Mouse (Mus musculus) limb, embryonic 10.5 days (tissue): ENCODE measurements at regions not wholly inside any gene's neighbourhood (a gene's known extent, or its start where the extent isn't known, plus 50 kb on each side); places are given as distances from the start of the nearest gene placed in this dataset.

Experiments
- DNase-seq: peaks from one replicate; pipeline ENCODE4 v3.0.0-alpha.2; 2017; ENCODE audit warnings: low spot score
- H3K27ac ChIP-seq: fragments of 300-500 bp; sonication (generic); 2 replicates; pipeline ENCODE4 v1.5.1; 2016; ENCODE audit warnings: mild to moderate bottlenecking
- H3K27me3 ChIP-seq: fragments of 300-500 bp; sonication (generic); 2 replicates; pipeline ENCODE4 v1.6.1; 2016; ENCODE audit warnings: low read depth, mild to moderate bottlenecking; ENCODE audit not compliant: poor library complexity, severe bottlenecking
- H3K36me3 ChIP-seq: fragments of 300-500 bp; sonication (generic); 2 replicates; pipeline ENCODE4 v1.6.1; 2016; ENCODE audit warnings: mild to moderate bottlenecking, moderate library complexity
- H3K4me1 ChIP-seq: fragments of 300-500 bp; sonication (generic); 2 replicates; pipeline ENCODE4 v1.6.1; 2016
- H3K4me3 ChIP-seq: fragments of 300-500 bp; sonication (generic); 2 replicates; pipeline ENCODE4 v1.5.1; 2016; ENCODE audit warnings: mild to moderate bottlenecking, moderate library complexity
- H3K9me3 ChIP-seq: fragments of 300-500 bp; sonication (generic); replicated peaks from 2 replicates; pipeline ENCODE4 v1.6.1; 2016; ENCODE audit warnings: mild to moderate bottlenecking
- WGBS: fragments of 180-500 bp; shearing (Covaris S2); methylation state at CpG from one replicate; pipeline ENCODE4 v1.1.7; 2016; 5-methylcytosine and 5-hydroxymethylcytosine counted together

DNA sequence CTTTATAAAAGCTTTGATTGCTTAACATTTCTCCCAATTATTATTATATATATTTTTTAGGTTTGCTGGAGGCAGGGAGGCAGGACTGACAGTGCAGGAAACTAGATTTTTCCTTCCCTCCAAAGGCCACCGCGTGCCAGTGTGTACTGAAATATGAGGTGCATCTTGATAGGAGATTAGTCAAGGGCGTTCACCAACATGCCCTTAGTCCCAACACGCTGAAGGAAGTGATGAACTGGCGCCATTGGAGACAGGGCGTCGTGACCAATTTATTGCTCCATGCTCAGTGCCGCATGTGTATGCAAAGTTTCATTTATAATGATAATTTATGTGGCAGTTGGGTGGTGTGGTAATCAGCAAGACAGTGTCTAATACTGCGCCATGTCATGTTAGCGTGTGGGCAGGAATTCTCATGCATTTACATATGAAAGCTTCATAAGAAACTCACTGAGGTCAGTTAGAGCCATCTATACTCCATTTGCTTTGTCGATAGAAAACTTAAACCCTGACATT is 66.2 kb downstream of the Isl1 start:
- Histone ChIP-seq H3K9me3 (no peaks in the 10 kb centered on the region), H3K27me3 (no peaks in the 10 kb centered on the region), H3K27ac (no peak overlapping the region), H3K36me3 (no peaks in the 10 kb centered on the region), H3K4me3 (no peak overlapping the region), H3K4me1 (no peaks in the 10 kb centered on the region)
- 86% methylated on average over 11 of the region's 11 CpGs for WGBS
- DNase-seq: no peak

DNA sequence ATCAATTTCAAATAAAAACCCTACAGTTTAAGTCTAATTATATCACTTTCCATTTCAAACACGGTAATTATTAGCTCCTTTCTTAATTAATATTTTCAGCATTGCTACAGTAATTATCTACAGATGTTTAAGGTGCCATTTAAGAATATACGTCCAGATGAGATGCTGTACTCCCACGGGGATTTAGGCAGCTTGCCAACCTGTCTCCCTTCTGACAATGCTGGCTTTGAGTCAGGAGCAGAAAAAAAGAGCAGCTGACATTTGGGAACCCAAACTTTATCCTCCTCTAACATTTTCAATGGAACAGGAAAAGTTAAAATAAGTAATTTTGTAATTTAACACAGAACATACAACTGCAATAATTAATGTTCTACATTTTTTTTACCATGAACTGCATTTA is 94.4 kb downstream of the Isl1 start:
- no peak for DNase-seq
- H3K4me3 ChIP-seq: no peak overlapping the region
- H3K27ac ChIP-seq: no peak overlapping the region
- no peaks in the 10 kb centered on the region for H3K9me3 ChIP-seq
- no peaks in the 10 kb centered on the region for H3K36me3 ChIP-seq
- H3K27me3 ChIP-seq: no peaks in the 10 kb centered on the region
- peaks cover 20% of the 10 kb centered on the region for H3K4me1 ChIP-seq
- 43% methylated on average over 3 of the region's 3 CpGs for WGBS

DNA sequence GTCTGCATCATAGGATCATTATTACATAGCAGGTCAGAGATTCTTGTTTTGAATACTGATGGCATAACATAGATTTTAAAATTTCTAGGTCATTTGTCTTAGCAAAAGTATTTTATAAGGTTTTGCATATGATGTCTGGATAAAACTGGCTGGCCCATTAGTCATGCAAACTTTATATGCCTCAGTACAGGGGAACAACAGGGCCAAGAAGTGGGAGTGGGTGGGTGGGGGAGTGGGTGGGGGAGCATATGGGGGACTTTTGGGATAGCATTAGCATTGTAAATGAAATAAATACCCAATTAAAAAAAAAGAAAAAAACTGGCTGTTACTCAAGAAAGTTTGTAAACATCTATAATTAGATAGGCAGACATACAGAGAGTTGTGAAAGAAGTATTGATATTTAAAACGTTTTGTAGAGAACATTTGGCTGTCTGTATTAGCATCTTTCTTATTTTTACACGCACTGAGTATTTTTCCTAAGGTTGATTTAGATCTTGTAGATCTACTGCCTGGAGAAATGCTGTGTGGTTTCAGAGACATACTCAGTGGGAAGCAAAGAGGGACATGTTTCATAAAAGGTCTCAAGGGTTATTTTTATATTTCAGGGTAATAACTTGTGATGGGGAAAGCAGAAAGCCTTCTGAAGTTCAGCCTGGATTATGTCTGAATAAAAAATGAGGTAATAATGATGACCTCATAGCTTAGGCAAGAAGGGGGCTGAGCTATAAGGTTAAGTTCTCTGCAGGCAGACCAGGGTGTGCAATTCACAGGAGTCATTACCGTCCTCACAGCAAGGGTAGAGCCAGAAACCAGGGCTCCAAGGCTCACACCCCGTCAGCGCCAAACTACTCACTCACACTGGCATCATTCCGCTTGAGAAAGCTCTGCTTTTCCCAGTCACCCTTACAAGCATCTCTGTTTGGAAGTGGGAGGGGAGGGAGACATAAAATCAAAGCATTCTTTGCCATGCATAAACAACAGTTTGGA is 95.4 kb downstream of the Isl1 start:
- H3K27me3 ChIP-seq: no peaks in the 10 kb centered on the region
- peak; percentile 39 for DNase-seq
- H3K36me3 ChIP-seq: no peaks in the 10 kb centered on the region
- H3K4me3 ChIP-seq: no peak overlapping the region
- H3K27ac ChIP-seq: no peak overlapping the region
- WGBS: 36% methylated on average over 6 of the region's 6 CpGs
- H3K4me1 ChIP-seq: peaks cover 20% of the 10 kb centered on the region
- no peaks in the 10 kb centered on the region for H3K9me3 ChIP-seq

DNA sequence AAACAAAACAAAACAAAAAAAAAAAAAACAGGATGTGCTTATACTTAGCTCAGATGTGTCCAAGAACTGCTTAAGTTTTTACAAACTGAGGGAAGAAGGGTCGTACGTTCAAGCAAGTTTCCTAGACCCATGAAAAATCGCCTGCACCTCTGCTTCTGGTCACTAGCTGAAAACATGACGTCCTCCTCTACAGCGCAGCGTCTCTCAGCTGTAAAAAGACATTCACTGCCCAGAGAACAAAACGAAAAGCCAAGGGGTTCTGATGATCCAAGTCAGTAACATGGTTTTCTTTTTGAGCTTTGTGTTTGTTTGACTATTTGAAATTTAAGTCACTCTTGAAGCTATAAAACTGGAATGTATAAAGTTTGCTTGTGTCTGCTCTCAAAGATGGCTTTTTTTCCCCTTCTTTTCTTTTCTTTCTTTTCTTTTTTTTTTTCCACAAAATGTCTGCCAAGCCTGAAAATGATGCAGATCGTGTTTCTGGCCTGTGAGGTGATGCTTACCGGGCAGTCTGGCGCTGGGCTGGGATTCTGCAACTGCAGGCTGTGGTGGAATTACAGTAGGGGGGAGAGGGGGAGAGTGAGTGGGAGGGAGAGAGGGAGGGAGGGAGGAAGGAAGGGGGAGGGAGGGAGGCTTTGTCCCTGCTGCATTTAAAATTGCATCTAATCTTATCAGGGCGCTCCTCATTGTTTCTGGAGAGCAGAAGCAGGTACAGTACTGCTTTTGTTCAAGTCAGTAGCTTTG is 108.1 kb downstream of the Isl1 start:
- H3K4me3 ChIP-seq: peak overlapping the region; percentile 33; the same call in 1 of the 2 replicates
- DNase-seq: peak; percentile 62
- no peaks in the 10 kb centered on the region for H3K9me3 ChIP-seq
- 5% methylated on average over 11 of the region's 11 CpGs for whole genome bisulfite sequencing
- no peaks in the 10 kb centered on the region for H3K36me3 ChIP-seq
- peak overlapping the region; percentile 79 for H3K27ac ChIP-seq
- no peaks in the 10 kb centered on the region for H3K27me3 ChIP-seq
- peaks cover 11% of the 10 kb centered on the region for H3K4me1 ChIP-seq

DNA sequence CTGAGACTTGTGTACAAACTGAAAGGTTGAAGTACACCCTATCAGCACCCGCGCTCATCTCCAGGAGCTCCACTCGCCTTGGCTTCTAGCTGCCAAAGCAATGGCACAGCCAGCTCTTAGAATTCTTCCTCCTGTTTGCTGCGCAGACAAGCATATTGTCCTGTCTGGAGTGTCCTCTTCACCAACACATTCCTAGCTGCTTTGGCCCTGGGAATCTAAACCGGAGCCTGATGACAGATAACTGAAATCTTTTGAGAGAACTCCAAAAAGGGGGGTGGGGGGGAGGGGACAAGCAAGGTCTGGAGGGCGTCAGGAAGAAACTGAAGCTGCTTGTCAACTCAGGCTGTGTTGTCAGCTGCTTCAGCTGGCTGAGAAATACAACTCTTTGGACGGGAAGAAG is 122.4 kb downstream of the Isl1 start:
- H3K27ac ChIP-seq: no peak overlapping the region
- H3K4me1 ChIP-seq: no peaks in the 10 kb centered on the region
- no peaks in the 10 kb centered on the region for H3K36me3 ChIP-seq
- H3K4me3 ChIP-seq: no peak overlapping the region
- 50% methylated on average over 7 of the region's 7 CpGs for WGBS
- no peaks in the 10 kb centered on the region for H3K27me3 ChIP-seq
- DNase-seq: no peak
- no peaks in the 10 kb centered on the region for H3K9me3 ChIP-seq

DNA sequence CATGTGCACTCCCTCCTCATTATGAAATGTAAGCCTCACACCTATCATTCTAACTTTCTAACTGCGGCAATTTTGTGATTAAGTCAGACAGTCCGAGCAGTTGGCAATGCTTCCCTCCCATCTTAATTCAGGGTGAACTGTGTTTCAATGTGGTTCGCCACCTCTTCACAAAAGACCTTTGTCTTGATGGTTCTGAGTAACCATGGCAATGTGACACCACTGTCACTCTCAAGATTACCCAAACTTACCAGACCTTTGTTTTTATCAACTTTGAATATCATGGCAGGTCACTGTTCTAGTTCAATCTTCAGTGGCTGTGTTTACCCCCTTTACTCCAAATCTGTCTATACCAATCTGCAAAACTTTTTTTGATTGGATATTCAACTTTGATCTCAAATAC is 131.7 kb downstream of the Isl1 start:
- DNase-seq: no peak
- no peaks in the 10 kb centered on the region for H3K4me1 ChIP-seq
- H3K27me3 ChIP-seq: no peaks in the 10 kb centered on the region
- H3K9me3 ChIP-seq: no peaks in the 10 kb centered on the region
- no peak overlapping the region for H3K27ac ChIP-seq
- 87% methylated on average over 3 of the region's 3 CpGs for WGBS
- no peak overlapping the region for H3K4me3 ChIP-seq
- no peaks in the 10 kb centered on the region for H3K36me3 ChIP-seq

DNA sequence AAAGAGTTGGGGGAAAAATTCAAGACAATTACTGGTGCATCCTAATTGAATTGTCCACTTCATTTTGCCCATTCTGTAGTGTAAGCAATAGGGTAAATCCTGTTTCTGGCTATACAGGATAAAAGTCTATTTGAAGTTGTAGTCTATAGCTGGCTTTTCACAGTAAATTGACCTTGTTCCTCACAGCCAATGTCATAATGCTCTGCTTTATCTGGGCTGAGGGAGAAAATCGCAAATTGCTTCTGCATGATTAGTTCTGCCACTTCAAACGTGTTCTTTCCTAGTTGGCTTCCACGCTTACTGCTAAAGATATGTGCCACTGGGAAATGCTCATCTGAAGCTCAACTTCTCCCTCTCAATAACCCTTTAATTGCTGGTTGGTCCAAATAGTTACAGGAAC is 134.5 kb downstream of the Isl1 start:
- Histone ChIP-seq H3K4me3 (no peak overlapping the region), H3K9me3 (no peaks in the 10 kb centered on the region), H3K4me1 (no peaks in the 10 kb centered on the region), H3K27me3 (no peaks in the 10 kb centered on the region), H3K36me3 (no peaks in the 10 kb centered on the region), H3K27ac (no peak overlapping the region)
- WGBS: 36% methylated on average over 3 of the region's 3 CpGs
- DNase-seq: no peak

DNA sequence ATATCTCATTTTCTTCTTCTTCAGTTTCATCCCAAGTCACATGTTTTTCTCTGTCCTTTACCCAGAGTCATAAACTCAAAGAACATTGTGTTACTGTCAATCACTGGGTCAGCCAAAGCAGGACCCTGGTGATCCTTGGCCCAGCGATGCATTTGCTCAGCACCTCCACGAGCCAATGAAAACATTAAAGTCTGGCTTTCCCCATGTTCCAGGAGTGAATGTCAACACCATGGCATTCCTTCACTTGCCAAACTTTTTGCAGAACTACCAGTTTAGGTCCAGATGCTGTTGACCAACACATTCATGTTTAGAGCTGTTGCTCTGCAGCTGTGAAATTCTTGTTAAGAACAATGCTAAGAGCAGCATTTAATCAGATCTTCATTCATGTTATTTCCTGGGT is 135.6 kb downstream of the Isl1 start:
- Histone ChIP-seq H3K9me3 (no peaks in the 10 kb centered on the region), H3K4me1 (no peaks in the 10 kb centered on the region), H3K27me3 (no peaks in the 10 kb centered on the region), H3K27ac (no peak overlapping the region), H3K4me3 (no peak overlapping the region), H3K36me3 (no peaks in the 10 kb centered on the region)
- no peak for DNase-seq
- 70% methylated on average over 2 of the region's 2 CpGs for WGBS

DNA sequence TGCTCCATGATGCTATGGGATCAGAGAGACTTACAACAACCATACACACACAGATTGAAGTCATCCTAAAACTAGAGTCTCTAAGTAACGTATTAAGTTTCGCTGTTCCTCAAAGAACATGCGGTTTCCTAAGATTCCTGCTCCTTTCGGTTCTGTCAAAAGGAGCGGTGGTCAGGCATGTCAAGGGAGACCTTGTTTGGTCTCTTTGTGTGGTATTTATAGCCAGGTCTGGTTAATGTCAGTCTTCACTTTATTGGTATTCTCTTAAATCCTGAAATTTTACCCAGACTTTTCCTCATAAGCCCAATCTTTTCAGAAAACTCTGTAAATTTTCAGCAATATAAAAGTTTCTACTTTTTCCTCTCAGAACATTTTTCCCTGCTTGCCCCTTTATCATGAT is 166.5 kb downstream of the Isl1 start:
- H3K36me3 ChIP-seq: no peaks in the 10 kb centered on the region
- H3K4me1 ChIP-seq: no peaks in the 10 kb centered on the region
- DNase-seq: no peak
- WGBS: 25% methylated on average over 5 of the region's 5 CpGs
- H3K27me3 ChIP-seq: no peaks in the 10 kb centered on the region
- no peak overlapping the region for H3K27ac ChIP-seq
- no peaks in the 10 kb centered on the region for H3K9me3 ChIP-seq
- H3K4me3 ChIP-seq: no peak overlapping the region

DNA sequence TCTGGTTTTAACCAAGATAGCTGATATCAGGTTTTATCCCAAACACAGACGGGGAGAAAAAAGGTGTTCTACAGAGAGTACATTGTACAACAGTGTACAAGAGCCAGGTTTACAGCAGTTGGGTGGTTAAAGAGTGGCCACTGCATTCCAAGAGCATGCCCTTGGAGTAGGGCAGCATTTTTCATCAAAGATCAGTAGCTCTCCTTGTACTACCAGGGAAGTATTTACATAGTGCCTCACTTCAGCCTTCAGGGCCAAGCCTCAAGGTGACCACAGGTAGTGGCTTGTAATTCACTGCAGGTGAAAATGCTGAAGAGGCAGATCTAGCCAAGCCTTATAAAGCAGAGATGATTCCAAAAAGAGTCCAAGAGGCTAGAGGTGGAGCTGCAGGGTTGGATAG is 190.8 kb downstream of the Isl1 start:
- no peaks in the 10 kb centered on the region for H3K36me3 ChIP-seq

DNA sequence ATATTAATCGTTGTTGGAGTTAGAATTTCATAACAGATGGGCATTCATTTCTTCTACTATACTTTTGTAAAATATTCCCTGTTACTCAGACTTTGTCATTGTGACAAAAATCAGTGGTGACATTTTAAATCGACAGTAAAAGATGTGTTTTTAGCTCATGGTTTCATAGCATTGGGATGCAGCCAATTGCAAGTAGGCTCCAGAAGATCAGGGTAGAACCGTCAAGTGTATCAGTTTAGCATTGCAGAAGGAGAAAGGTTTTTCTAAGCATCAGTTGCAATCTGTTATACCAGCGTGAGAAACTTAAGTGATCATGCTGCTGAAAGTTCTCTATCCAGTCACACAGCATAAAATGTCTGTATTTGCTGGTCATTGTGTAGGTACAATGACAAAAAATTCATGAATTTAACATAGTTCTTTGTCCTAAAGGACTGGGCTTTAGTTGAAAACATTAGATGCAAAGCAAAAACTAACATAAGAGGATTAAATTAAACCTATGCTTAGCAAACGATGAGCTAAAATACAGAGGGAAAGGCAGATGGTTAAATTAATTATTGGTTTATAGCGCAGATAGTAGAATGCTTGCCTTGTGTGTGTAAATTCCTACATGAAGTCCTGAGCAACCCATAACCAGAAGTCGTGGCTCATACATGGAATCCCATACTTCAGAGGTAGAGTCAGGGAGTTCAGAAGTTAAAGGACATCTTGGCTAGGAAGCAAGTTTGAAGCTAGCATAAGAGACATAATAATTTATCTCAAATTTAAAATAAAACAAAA is 198.3 kb downstream of the Isl1 start:
- Histone ChIP-seq H3K4me1 (no peaks in the 10 kb centered on the region), H3K27me3 (no peaks in the 10 kb centered on the region), H3K9me3 (no peaks in the 10 kb centered on the region), H3K27ac (no peak overlapping the region), H3K4me3 (no peak overlapping the region), H3K36me3 (no peaks in the 10 kb centered on the region)
- no peak for DNase-seq
- WGBS: 87% methylated on average over 7 of the region's 7 CpGs

More for the DNA sequence above, 190.8 kb downstream of the Isl1 start:
- H3K9me3 ChIP-seq: no peaks in the 10 kb centered on the region
- no peaks in the 10 kb centered on the region for H3K4me1 ChIP-seq
- no peak overlapping the region for H3K27ac ChIP-seq
- no peak for DNase-seq
- H3K4me3 ChIP-seq: no peak overlapping the region
- H3K27me3 ChIP-seq: no peaks in the 10 kb centered on the region
- WGBS: 81% methylated on average over 1 of the region's 1 CpGs

DNA sequence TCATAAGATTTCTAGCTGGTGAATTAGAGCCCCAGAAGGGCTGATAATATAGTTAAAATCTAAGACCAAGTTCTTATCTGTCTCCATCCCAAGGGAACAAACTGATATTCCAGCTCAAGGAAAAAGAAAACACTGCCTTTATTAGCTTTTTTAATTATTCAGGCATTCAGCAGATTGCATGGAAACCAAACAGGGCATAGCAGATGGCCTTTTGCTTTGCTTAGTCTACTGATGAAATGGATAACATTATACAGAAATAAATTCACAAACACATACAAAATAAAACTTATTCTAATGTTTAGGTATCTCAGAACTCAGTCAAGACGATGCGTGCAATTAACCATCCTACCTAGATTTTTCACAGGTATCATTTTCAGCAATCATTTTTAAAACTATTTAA is 198.9 kb downstream of the Isl1 start:
- 96% methylated on average over 2 of the region's 2 CpGs for WGBS
- H3K4me1 ChIP-seq: no peaks in the 10 kb centered on the region
- no peak overlapping the region for H3K4me3 ChIP-seq
- no peaks in the 10 kb centered on the region for H3K9me3 ChIP-seq
- no peaks in the 10 kb centered on the region for H3K36me3 ChIP-seq
- H3K27ac ChIP-seq: no peak overlapping the region
- H3K27me3 ChIP-seq: no peaks in the 10 kb centered on the region
- DNase-seq: no peak
